Mouse (Mus musculus) adrenal gland, adult 8-10 months (tissue): ENCODE results near the gene Pdlim1. TPM values are rescaled to one million over a fixed set of nuclear protein-coding genes. Genes with fewer than 3 reads are reported as not detected.

ENCODE experiments used
- DNase-seq: peaks from one replicate; pipeline ENCODE4 v3.0.0; 2022
- total RNA-seq, 4 experiments: library from RNA; stranded (reverse); gene quantifications; 2 replicates each; pipeline ENCODE4 v1.2.4; 2022

The Pdlim1 gene
- 10 to 100 TPM in 3 of 4 experiments, 1 to 10 TPM in 1; 9.4 to 17.0 (median 12.6) TPM for total RNA-seq

DNA sequence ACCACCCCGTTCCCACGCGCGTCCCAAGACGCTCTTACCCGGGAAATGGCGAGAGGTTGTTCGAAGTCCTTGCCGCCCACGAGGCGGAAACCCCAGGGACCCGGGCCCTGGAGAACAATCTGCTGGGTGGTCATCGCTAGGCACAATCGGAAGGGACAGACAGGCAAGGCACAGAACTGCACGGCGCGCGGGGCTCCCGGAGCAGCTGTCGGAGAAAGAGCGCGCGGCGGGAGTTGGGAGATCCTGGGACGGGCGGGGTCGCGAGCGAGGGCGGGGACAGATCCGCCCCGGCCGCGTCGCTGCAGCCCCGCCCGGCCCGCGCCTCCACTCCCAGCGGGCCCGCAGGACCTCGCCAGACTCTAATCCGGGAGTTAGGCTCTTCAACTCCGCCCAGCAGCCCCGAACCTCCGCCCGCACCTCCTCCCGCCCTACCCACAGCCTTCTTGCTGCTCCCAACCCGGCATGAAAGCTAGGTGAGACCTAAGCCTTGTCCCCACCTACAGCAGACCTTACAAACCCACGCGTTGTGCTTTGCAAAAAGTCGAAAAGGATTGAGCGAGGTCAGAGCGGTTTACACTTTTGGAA lies at the start of gene Pdlim1:
Gene Pdlim1, minus strand, starts transcription at position 535 of the 585 bp plus-strand sequence.
- peak; percentile 32 for DNase-seq

- DNase-seq, result no peak
These were observed 47.6 kb upstream of the Pdlim1 start for GRCm38 (mm10) chr19:40319199-40319598.

DNA sequence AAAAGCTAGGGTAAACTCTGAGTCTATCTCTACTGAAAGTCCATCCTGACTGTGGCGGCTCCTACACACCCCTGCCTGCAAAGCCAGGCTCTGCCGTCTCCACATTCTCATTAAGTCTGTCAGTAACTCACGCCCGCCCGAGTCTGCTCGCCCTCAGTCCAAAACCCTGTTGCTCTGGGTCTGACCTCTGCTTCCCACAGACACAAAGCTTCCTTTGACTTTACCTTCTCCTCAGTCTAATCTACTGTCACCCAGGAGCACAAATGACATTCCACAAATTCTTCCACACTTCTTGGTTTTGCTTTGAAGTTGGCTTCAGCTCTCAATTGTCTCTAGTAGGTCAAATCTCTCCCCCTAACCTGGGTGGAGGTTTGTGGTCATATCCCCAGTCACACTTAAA lies 46.9 kb upstream of the Pdlim1 start:
- DNase-seq, result no peak

- no peak for DNase-seq
These were observed 45.4 kb upstream of the Pdlim1 start for GRCm38 (mm10) chr19:40317001-40317400.

DNA sequence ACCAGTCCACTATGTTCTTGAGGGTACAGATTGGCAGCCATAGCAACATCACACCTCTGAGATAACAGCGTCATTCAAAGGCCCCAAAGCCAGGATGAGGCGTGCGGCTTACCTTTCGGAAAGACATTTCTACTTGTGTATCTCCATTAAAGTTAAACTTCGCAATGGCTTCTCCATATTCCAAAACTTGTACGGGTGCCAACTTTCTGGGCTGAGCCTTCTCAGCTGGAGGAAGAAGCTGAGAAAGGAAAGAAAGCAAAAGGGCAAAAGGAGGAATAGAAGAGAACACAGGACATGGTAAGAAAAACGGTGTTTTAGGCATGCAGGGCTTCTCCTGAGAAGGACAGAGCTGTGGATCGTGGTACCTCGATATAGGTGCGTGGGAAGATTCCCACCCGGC lies 42.6 kb upstream of the Pdlim1 start:
- DNase-seq, result no peak

DNA sequence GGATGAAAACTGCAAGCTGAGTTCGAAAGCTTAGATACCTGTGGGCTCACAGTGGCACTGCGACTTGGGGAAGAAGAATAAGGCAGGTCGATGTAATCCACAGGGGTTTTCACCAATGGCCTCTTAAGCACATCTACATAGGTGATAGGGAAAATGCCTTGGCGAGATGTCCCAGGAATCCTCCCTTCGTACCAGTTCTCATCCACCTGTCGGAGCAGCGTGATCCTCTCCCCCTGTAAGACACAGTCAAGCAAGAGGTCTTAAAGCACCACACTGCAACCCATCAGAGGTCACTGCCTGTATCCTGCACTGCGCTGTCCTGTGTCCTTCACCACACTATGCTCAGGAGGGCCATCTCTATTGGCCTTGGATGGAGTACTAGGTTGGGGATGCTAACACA lies 40.0 kb upstream of the Pdlim1 start:
- DNase-seq, result no peak

- DNase-seq, result no peak
These were observed 38.9 kb upstream of the Pdlim1 start for GRCm38 (mm10) chr19:40310410-40311130.

- DNase-seq, result no peak
These were observed 38.3 kb upstream of the Pdlim1 start for GRCm38 (mm10) chr19:40309911-40310310.

DNA sequence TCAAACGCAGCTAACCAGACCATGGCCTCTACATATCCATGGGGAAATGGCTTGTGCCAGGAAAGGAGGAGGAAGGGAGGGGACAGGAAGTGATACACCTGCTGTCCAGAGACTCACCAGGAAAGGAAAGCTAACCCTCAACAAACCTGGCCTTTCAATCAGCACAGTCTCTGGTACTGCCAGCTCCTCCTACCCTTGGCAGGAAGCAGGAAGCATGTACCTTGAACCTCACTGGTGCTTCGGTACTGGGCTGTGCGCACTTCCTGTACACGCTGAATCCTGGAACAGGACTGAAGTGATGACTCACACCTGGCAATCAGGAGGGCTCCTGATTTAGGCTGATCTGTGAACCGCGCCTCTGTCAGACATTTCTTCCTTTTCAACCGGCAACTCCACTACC lies 35.9 kb upstream of the Pdlim1 start:
- no peak for DNase-seq

- DNase-seq, result no peak
These were observed 35.0 kb upstream of the Pdlim1 start for GRCm38 (mm10) chr19:40306631-40307030.

DNA sequence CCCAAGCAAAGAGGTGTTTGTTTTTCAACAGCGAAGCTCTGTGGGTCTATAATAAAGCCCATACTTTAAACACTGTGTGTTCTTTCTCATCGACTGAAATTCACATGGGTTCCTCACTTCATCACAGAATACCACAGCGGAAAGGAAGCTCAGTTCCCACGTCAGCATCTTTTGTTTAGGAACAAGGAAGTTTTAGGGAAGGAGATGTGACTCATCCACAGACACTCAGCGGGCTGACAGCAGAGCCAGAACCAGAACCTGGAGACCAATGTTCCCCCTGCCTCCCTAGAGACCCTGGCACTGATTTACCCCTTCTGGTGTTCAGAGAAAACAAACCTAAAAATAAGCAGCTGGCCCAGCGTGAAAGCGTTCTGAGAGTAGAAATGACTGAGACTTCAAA lies 33.8 kb upstream of the Pdlim1 start:
- no peak for DNase-seq

- no peak for DNase-seq
These were observed 31.3 kb upstream of the Pdlim1 start for GRCm38 (mm10) chr19:40302916-40303315.

DNA sequence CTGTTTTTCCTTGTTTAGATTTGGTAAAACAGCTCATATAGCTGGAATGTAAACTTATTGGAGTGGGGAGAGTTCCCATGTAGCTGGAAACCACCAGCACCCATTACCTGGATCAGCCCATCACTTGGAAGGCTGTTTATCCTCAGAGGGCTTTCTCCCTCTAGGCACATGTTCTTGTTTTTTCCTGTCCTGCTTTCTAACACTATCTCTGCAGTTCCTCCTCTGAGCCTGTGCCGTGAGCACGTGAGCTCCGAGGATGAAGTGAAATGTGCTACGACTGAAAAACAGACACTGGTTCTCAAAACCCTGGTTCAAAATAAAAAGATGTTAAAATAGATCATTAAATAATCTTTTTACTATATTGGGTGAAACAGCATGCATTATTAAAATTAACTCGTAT lies 30.8 kb upstream of the Pdlim1 start:
- DNase-seq, result no peak

DNA sequence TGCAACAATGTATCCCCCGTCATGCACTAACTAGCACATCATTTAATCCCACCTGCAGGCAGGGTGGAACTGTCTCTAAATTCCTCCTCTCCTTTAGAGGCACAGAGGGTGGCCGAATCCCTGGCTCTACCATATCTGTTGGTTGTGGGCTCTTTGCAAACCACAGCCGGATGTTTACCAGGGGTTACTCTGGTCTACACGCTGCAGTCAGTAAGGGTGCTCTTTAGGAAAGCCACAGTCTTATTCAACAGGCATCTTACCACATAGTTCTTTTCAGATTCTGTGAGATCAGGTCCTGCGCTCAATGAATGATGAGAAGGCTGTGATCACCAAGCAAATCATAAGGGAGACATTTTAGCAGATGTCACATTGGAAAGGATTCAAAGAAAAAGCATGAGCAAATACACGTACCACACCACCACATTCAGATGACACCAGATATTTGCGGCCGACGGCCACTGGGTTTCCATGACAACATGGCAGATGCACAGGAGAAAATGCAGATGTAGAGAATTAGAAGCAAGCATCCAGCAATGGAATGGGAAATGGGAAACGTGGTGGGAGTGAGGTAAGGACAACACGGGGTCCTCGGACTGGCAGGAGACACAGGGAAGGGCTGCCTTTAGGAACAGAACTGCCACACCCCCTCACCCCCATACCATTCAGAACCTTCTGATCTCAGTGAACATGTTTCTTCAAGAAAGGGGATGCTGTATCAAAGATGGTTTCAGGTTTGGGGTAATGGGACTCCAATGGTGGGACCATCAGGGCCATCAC lies 28.5 kb upstream of the Pdlim1 start:
- no peak for DNase-seq

GRCm38 (mm10) chr19:40299182-40299581 lies 27.5 kb upstream of the Pdlim1 start:
- no peak for DNase-seq

GRCm38 (mm10) chr19:40298574-40298973 lies 26.9 kb upstream of the Pdlim1 start:
- no peak for DNase-seq

DNA sequence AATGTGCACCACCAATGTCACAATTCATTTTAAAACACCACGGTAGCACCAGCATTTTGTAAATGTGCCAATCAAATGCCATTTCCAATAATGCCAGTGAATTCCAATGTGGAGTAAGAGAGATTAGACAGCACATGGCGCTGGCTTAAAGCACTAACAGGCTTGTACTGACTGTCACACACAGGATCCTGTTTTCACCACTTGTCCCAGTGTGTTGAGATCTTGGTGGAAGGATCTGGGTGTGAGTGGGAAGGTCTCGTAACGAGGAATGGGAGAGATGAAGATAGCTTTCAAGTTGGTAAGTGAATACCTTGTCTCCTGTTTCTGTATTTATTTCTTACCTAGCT lies 26.1 kb upstream of the Pdlim1 start:
- DNase-seq, result no peak

DNA sequence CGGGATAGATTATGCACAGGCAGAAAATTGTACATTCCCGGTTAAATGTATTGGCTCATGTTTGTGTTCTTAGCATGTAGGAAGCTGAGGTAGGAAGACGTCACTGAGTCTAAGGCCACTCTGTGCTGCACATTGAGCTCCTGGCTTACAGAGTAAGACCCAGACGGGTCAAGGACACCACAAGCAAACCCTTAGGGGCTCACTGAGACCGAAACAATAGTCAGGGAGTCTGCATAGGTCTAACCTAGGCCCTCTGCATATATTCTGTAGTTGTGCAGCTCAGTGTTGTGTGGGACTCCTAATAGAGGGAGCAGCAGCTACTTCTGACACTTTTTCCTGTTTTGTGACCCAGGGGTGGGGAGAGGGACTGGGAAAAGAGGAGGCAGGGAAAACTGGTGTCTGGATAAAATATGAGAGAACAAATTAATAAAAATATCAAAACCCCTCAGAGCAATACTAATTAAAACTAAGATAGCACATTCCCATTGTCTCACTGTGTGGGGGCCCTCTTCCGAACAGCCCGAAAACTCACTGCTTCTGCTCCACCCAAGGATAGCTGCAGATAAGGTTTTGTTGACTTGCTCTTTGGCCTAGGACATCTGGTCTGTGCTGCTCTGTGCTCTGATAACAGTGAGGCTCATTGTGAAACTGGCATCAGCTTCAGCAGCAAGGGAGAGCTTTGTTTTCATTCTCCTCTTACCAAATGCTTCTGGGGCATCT lies 25.6 kb upstream of the Pdlim1 start:
- no peak for DNase-seq

DNA sequence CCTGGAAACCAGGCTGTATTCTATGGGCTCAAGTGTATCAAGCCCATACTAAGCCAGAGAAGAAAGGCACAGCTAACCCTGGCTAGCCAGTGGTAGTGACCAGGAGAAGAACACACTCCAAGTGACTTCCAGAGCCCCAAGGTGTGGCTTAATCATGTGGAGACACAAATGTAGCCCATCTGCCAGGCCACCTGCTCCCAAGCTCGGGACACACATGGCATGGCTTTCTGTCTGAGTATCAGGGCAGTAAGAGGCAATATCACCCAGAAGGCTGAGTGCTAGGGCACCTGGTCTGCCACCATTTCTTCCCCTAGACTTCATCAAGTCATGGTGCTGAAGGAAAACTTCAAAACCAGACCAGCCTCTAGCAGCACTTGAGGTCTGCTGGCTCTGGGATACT lies 22.6 kb upstream of the Pdlim1 start:
- no peak for DNase-seq

DNA sequence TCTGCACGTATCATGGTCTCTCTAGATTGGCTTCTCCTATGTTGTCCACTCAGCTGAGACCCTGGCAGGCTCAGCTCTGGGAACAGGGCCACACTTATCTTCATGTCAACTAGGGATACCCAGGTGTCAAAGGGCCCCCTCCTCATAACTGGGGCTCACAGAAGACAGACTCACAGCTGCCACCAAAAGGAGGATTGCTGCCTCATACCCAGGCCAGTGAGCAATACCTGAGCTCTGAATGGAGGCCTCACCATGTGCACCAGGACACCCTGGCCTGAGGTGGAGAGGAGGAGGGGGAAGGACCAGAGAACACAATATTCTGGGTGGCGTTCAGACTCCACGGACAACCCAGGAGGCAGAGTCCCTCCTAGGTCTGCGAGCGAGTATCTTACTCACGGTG lies 22.1 kb upstream of the Pdlim1 start:
- DNase-seq, result no peak

GRCm38 (mm10) chr19:40290099-40290724 lies 18.6 kb upstream of the Pdlim1 start:
- no peak for DNase-seq

DNA sequence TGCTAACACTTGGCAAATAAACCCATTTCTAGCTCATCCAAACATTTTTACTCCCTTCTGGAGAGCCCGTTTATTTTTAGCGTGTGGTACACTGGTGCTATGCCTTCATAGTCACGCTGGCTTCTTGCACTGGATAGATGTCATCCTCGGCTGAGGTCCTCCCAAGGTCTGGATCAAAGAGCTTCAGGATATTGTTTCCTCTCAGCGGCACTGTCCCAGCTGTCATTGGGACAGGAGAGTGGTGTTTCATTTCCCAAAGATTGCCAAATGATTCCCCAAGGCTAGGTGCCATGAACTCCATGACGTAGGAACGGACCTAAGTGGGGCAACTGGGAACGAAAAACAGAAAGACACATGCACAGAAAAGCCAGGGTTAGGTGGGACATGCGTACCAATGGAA lies 16.8 kb upstream of the Pdlim1 start:
- DNase-seq, result no peak

DNA sequence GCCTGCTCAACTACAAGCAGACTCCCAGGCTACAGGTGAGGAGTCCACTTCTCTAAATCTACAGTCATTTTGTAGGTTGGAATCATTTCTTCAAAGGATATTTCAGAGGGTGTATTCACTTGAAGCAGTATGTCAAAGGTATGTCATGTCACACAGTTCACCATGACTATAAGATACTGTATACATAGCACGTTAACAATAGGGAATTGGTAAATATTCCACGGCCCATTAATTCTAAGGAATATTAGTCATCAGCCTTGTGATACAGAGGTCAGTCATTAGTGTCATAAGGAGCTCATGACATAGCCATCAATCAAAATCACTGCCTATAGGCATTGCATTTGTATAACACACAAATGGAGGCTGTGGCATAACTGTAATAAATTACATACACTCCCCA lies 13.1 kb upstream of the Pdlim1 start:
- DNase-seq, result no peak
